Mouse (Mus musculus): ENCODE results near the gene 1700003E16Rik.

Gene 1700003E16Rik

GRCm38 (mm10) chr6:83156259-83156684 lies at the start of gene 1700003E16Rik, which contains the start of gene Wdr54:
1700003E16Rik (plus strand) TSS chr6:83156404.
Wdr54 (minus strand) TSS chr6:83156397.
- WGBS = 1% methylated on average over 32 of the region's 32 CpGs

GRCm38 (mm10) chr6:83107566-83108400 lies 48.4 kb upstream of the 1700003E16Rik start:
- WGBS = 33% methylated on average over 13 of the region's 13 CpGs

- under 1% methylated on average over 76 of the region's 76 CpGs for WGBS
Observed at GRCm38 (mm10) chr6:83108762-83109668, 47.2 kb upstream of the 1700003E16Rik start, which contains the start of gene Mrpl53. Mrpl53 (plus strand) TSS chr6:83109040.

- 83% methylated on average over 4 of the region's 4 CpGs for WGBS
Observed at GRCm38 (mm10) chr6:83111510-83112136, 44.6 kb upstream of the 1700003E16Rik start.

- under 1% methylated on average over 58 of the region's 58 CpGs for WGBS
Observed at GRCm38 (mm10) chr6:83115011-83115671, 41.1 kb upstream of the 1700003E16Rik start, which contains the start of gene Mogs. Mogs (plus strand) TSS chr6:83115496.

GRCm38 (mm10) chr6:83115682-83116372 lies 40.4 kb upstream of the 1700003E16Rik start:
- 2% methylated on average over 48 of the region's 48 CpGs for WGBS

- 72% methylated on average over 11 of the region's 11 CpGs for WGBS
Observed at GRCm38 (mm10) chr6:83116373-83117164, 39.6 kb upstream of the 1700003E16Rik start.

GRCm38 (mm10) chr6:83117165-83117438 lies 39.1 kb upstream of the 1700003E16Rik start:
- WGBS = 83% methylated on average over 4 of the region's 4 CpGs

GRCm38 (mm10) chr6:83117616-83118015 lies 38.6 kb upstream of the 1700003E16Rik start:
- 92% methylated on average over 13 of the region's 13 CpGs for WGBS

- 73% methylated on average over 11 of the region's 11 CpGs for WGBS
Observed at GRCm38 (mm10) chr6:83118369-83118768, 37.8 kb upstream of the 1700003E16Rik start.

GRCm38 (mm10) chr6:83118825-83119733 lies 37.1 kb upstream of the 1700003E16Rik start:
- 69% methylated on average over 14 of the region's 14 CpGs for WGBS

- 71% methylated on average over 7 of the region's 7 CpGs for WGBS
Observed at GRCm38 (mm10) chr6:83119734-83120051, 36.5 kb upstream of the 1700003E16Rik start.

- WGBS = under 1% methylated on average over 38 of the region's 38 CpGs
Observed at GRCm38 (mm10) chr6:83120930-83121862, 35.0 kb upstream of the 1700003E16Rik start, which contains the start of gene Wbp1. Wbp1 (minus strand) TSS chr6:83121559.

- 2% methylated on average over 52 of the region's 52 CpGs for WGBS
Observed at GRCm38 (mm10) chr6:83121863-83122710, 34.1 kb upstream of the 1700003E16Rik start.

- 85% methylated on average over 5 of the region's 5 CpGs for WGBS
Observed at GRCm38 (mm10) chr6:83122961-83123360, 33.2 kb upstream of the 1700003E16Rik start.

GRCm38 (mm10) chr6:83124851-83125312 lies 31.3 kb upstream of the 1700003E16Rik start:
- WGBS = under 1% methylated on average over 30 of the region's 30 CpGs

- WGBS = 13% methylated on average over 5 of the region's 5 CpGs
Observed at GRCm38 (mm10) chr6:83125331-83125730, 30.9 kb upstream of the 1700003E16Rik start, which contains the start of gene Ino80b. Ino80b (minus strand) TSS chr6:83125431.

All from cerebral cortex, adult 2 months (tissue).